Mouse (Mus musculus) forebrain, embryonic 11.5 days (tissue): ENCODE results near the gene Rbm24. TPM values are rescaled to one million over a fixed set of nuclear protein-coding genes. Genes with fewer than 3 reads are reported as not detected.

Experiments used
- ATAC-seq: fragments of 200-750 bp; cut with Nextera tagmentation; replicated peaks from 2 replicates; pipeline ENCODE4 v1.8.0; 2017; ENCODE audit warnings: moderate TSS enrichment; ENCODE audit not compliant: low FRiP score
- DNase-seq: peaks from one replicate; pipeline ENCODE4 v3.0.0-alpha.2; 2017; ENCODE audit warnings: low spot score
- H3K27ac ChIP-seq: fragments of 300-500 bp; sonication (generic); 2 replicates; pipeline ENCODE4 v1.5.1; 2014; ENCODE audit warnings: low read depth, low read length
- H3K27me3 ChIP-seq: fragments of 300-500 bp; sonication (generic); 2 replicates; pipeline ENCODE4 v1.6.1; 2014; ENCODE audit warnings: mild to moderate bottlenecking, low read length, mixed read lengths; ENCODE audit not compliant: control insufficient read depth, insufficient read depth
- H3K36me3 ChIP-seq: fragments of 300-500 bp; sonication (generic); 2 replicates; pipeline ENCODE4 v1.6.1; 2014; ENCODE audit warnings: mild to moderate bottlenecking, low read length, moderate library complexity, mixed read lengths; ENCODE audit not compliant: control insufficient read depth, insufficient read depth
- H3K4me1 ChIP-seq: fragments of 300-500 bp; sonication (generic); replicated peaks from 2 replicates; pipeline ENCODE4 v1.6.1; 2014; ENCODE audit warnings: low read length, mixed read lengths; ENCODE audit not compliant: control insufficient read depth, insufficient read depth
- H3K4me2 ChIP-seq: fragments of 300-500 bp; sonication (generic); 2 replicates; pipeline ENCODE4 v1.6.1; 2014; ENCODE audit warnings: low read depth, mild to moderate bottlenecking, low read length, moderate library complexity, mixed read lengths; ENCODE audit not compliant: severe bottlenecking
- H3K4me3 ChIP-seq: fragments of 300-500 bp; sonication (generic); 2 replicates; pipeline ENCODE4 v1.5.1; 2014; ENCODE audit warnings: low read depth, low read length
- H3K9ac ChIP-seq: fragments of 300-500 bp; sonication (generic); 2 replicates; pipeline ENCODE4 v1.6.1; 2014; ENCODE audit warnings: low read length
- H3K9me3 ChIP-seq: fragments of 300-500 bp; sonication (generic); 2 replicates; pipeline ENCODE4 v1.6.1; 2016; ENCODE audit warnings: low read length, mixed read lengths; ENCODE audit not compliant: control insufficient read depth
- WGBS: fragments of 180-500 bp; shearing (Covaris S2); extraction: QIAGEN DNeasy Blood & Tissue Kit; methylation state at CpG from one replicate; pipeline ENCODE4 v1.1.7; 2014; 5-methylcytosine and 5-hydroxymethylcytosine counted together
- polyA plus RNA-seq: library from polyadenylated mRNA; unstranded; fragments of >200 nt; fragmentation: Nextera tagmentation; extraction: Ambion mirVana; gene quantifications from 2 replicates; pipeline ENCODE4 v1.2.1, GENCODE M21; 2014

Rbm24 gene
- 2.8 and 3.8 TPM in 2 replicates for polyA plus RNA-seq

- H3K27me3 ChIP-seq, result no peaks in the 10 kb centered on the region
- under 1% methylated on average over 39 of the region's 41 CpGs for WGBS
- H3K36me3 ChIP-seq, result no peaks in the 10 kb centered on the region
- peak within 1 kb of the TSS; percentile 83 for H3K4me2 ChIP-seq
- H3K27ac ChIP-seq, result 0 out of 2 replicates have a peak within 1 kb of the TSS, but pooled peaks have one; percentile 0
- peak within 1 kb of the TSS; percentile 71 for H3K4me3 ChIP-seq
- peak; percentile 86 for DNase-seq
- H3K9ac ChIP-seq, result peak within 1 kb of the TSS; percentile 83
- peak; percentile 85 for ATAC-seq
- 0 out of 2 replicates have a peak, but pooled peaks cover 5% of the 10 kb centered on the region for H3K4me1 ChIP-seq
- no peaks in the 10 kb centered on the region for H3K9me3 ChIP-seq
Measured at GRCm38 (mm10) chr13:46418141-46418601, at the start of gene Rbm24. Rbm24 (plus strand) TSS chr13:46418434.

DNA sequence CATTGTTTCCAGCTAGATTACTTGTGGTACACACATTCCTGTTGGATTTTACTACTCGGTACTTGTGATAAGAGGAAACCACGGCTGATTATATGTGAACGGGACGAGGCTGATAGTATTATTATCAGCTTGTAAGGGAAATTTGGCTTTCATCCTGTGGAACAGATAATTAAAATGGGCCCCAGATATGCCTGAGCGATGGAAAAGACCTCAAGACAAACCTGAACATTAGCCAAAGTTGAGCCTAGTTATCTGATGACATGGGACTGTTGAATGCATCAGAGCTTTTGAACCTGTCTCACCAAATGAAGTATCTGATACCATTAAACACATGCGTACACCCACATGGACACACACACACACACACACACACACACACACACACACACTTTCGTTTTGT lies 45.4 kb upstream of the Rbm24 start:
- Histone ChIP-seq H3K4me2 (no peak overlapping the region), H3K27me3 (no peaks in the 10 kb centered on the region), H3K9ac (no peak overlapping the region), H3K27ac (no peak overlapping the region), H3K4me1 (no peaks in the 10 kb centered on the region; the same call in 1 of the 2 replicates), H3K4me3 (no peak overlapping the region), H3K36me3 (no peaks in the 10 kb centered on the region), H3K9me3 (no peaks in the 10 kb centered on the region)
- DNase-seq (no peak), ATAC-seq (no peak)
- WGBS, result 70% methylated on average over 7 of the region's 7 CpGs

GRCm38 (mm10) chr13:46375371-46375770 lies 42.9 kb upstream of the Rbm24 start:
- H3K9me3 ChIP-seq, result no peaks in the 10 kb centered on the region
- DNase-seq (no peak), ATAC-seq (no peak)
- 93% methylated on average over 1 of the region's 1 CpGs for WGBS
- H3K36me3 ChIP-seq, result no peaks in the 10 kb centered on the region
- H3K27me3 ChIP-seq, result no peaks in the 10 kb centered on the region
- H3K4me2 ChIP-seq, result no peak overlapping the region
- H3K9ac ChIP-seq, result no peak overlapping the region
- H3K4me3 ChIP-seq, result no peak overlapping the region
- H3K27ac ChIP-seq, result no peak overlapping the region
- no peaks in the 10 kb centered on the region; the same call in 1 of the 2 replicates for H3K4me1 ChIP-seq

DNA sequence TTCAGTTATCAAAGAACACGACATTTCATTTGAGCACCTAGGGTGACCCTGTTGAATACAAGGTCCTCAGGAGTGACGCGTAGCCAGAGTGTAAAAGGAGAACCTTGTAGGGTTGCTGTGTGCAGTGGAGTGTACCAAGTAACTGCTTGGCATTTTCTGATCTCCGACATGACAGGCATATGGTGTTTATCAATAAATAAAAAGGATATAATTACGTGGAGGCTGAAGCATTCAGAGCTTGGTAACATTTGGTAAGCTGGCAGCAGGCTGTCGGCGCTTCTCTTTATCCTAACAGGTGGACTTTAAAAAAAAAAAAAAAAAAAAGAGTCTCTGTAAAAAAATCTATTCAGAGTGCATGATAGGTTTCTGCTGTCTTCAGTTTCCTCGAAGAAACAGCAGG lies 30.8 kb upstream of the Rbm24 start:
- H3K36me3 ChIP-seq, result no peaks in the 10 kb centered on the region
- H3K9me3 ChIP-seq, result no peaks in the 10 kb centered on the region
- DNase-seq (no peak), ATAC-seq (no peak)
- 83% methylated on average over 8 of the region's 8 CpGs for WGBS
- H3K4me1 ChIP-seq, result no peaks in the 10 kb centered on the region
- no peak overlapping the region for H3K4me2 ChIP-seq
- no peaks in the 10 kb centered on the region for H3K27me3 ChIP-seq
- no peak overlapping the region for H3K27ac ChIP-seq
- H3K9ac ChIP-seq, result no peak overlapping the region
- no peak overlapping the region for H3K4me3 ChIP-seq

DNA sequence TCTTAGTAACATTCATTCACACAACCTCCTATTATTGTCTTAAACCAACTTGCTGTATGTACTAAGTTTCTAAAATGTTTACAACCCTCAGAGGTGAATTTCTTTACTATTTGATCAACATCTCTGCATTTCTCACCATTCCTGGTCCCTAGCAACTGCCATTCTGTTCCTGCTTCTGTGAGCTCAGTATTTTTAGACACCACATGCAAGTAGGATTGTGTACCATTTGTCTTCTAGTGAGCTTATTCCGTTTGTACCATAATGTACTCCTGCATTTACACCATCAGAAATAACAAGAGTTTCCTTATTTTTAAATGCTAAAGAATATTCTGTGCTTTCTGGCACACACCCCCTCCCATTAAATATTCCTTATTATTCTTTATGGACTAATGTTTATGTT lies 26.6 kb upstream of the Rbm24 start:
- Histone ChIP-seq H3K9me3 (no peaks in the 10 kb centered on the region), H3K4me3 (no peak overlapping the region), H3K27me3 (no peaks in the 10 kb centered on the region), H3K9ac (no peak overlapping the region), H3K4me1 (no peaks in the 10 kb centered on the region), H3K4me2 (no peak overlapping the region), H3K27ac (no peak overlapping the region), H3K36me3 (no peaks in the 10 kb centered on the region)
- DNase-seq (no peak), ATAC-seq (no peak)
- 93% methylated on average over 1 of the region's 1 CpGs for WGBS

DNA sequence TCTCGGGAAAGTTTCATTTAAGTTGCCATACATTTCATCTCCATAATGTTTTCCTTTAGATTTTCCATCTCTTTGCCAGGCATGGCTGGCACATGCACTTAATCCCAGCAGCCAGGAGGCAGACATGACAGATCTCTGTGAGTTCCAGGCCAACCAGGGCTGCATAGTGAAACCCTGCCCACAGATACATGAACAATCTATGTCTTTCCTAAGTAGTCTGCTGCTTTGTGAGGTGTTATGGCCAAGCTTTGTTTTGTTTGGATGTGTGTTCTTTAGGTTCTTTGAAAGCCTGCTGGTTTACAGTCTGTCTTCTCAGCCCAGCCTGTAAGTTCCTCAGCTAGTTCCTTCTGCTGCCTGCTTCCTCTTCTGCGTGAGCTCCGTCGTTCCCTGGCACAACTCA lies 25.3 kb upstream of the Rbm24 start:
- Histone ChIP-seq H3K4me3 (no peak overlapping the region), H3K4me2 (no peak overlapping the region), H3K36me3 (no peaks in the 10 kb centered on the region), H3K4me1 (no peaks in the 10 kb centered on the region), H3K27me3 (no peaks in the 10 kb centered on the region), H3K9me3 (no peaks in the 10 kb centered on the region), H3K27ac (no peak overlapping the region), H3K9ac (no peak overlapping the region)
- 82% methylated on average over 4 of the region's 4 CpGs for WGBS
- no peak for DNase-seq
- no peak for ATAC-seq

GRCm38 (mm10) chr13:46393936-46394335 lies 24.3 kb upstream of the Rbm24 start:
- 84% methylated on average over 2 of the region's 2 CpGs for WGBS
- Histone ChIP-seq H3K27ac (no peak overlapping the region), H3K36me3 (no peaks in the 10 kb centered on the region), H3K4me3 (no peak overlapping the region), H3K4me1 (no peaks in the 10 kb centered on the region), H3K27me3 (no peaks in the 10 kb centered on the region), H3K9ac (no peak overlapping the region), H3K9me3 (no peaks in the 10 kb centered on the region), H3K4me2 (no peak overlapping the region)
- DNase-seq (no peak), ATAC-seq (no peak)

DNA sequence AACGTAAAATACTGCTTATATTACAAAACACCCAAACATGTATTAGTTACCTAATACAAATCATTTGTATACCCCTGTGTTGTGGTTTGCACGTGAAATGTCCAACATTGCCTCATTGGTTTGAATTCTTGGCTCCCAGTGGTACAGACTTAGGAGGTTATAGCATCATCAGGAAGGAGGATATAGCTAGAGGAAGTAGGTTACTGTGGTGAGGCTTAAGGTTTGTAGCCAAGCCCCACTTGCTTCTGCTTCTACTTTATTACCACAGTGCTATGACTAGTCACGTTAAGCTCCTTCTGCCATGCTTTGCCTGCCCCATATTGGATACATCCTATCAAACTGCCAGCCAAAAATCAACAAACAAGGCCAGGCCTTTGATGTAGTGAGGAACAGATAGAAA lies 21.0 kb upstream of the Rbm24 start:
- Histone ChIP-seq H3K9ac (no peak overlapping the region), H3K27me3 (no peaks in the 10 kb centered on the region), H3K4me1 (no peaks in the 10 kb centered on the region), H3K36me3 (no peaks in the 10 kb centered on the region), H3K4me2 (no peak overlapping the region), H3K4me3 (no peak overlapping the region), H3K9me3 (no peaks in the 10 kb centered on the region), H3K27ac (no peak overlapping the region)
- ATAC-seq, result no peak
- no peak for DNase-seq
- 78% methylated on average over 3 of the region's 3 CpGs for WGBS

DNA sequence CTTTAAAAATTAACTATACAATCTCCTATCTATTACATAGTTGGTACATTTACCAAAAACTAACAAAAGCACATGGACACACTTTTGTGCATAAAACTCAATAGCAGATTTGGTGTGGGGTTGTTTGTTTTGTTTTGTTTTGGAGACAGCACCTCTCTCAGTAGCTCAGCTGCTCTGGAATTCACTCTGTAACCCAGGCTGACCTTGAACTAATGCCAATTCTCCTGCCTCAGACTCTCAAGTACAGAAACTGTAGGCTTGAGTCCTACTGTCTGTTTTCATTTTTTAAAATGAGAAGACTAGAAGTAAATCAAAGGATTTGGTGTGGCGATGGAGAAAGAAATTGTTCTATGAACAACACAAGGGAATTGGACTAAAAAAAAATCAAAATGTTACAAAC lies 11.1 kb upstream of the Rbm24 start:
- Histone ChIP-seq H3K27ac (no peak overlapping the region), H3K9me3 (no peaks in the 10 kb centered on the region), H3K36me3 (no peaks in the 10 kb centered on the region), H3K4me1 (no peaks in the 10 kb centered on the region), H3K4me2 (no peak overlapping the region), H3K9ac (no peak overlapping the region), H3K27me3 (no peaks in the 10 kb centered on the region), H3K4me3 (no peak overlapping the region)
- ATAC-seq (no peak), DNase-seq (no peak)
- WGBS, result 96% methylated on average over 1 of the region's 1 CpGs
